In genomic region chr3:38116071-38116787, GRCm38 (mm10) we compare ENCODE assay signal across 10 mouse cellular contexts.
DNase-seq lines count a peak whose midpoint lies in the region; ATAC-seq and TF ChIP-seq lines count a peak whose summit lies in the region.
"Had no signal": no experiment of that assay in that cellular context is flagged by ENCODE, and none has a peak within 500 bp of the region (broad histone marks: within the 10 kb centered on the region; RNA-seq: fewer than 3 reads in every experiment).

No protein-coding gene starts in this region.

- DNase-seq in embryo, embryonic 11 days: peak; percentile 5
- DNase-seq in embryo, embryonic 9.5 days (ENCODE audit: extremely low spot score): no peak
- DNase-seq in lung, postnatal 0 days (ENCODE audit: low spot score): peak; percentile 72
- DNase-seq in lung, adult 18-20 months: no peak
- peak; percentile 27 to 73 for DNase-seq in kidney, adult 8-10 months
- peak; percentile 30 for DNase-seq in splenic B cell, adult 2 months (ENCODE audit: low read depth, low spot score)
- DNase-seq in left cerebral cortex, adult 9 months (ENCODE audit: low spot score in 2 of 2): no peak
- DNase-seq in left cerebral cortex, adult 11 months (ENCODE audit: low spot score): no peak
- DNase-seq: cerebellum, adult 9-11 months had no signal

- H3K4me1 ChIP-seq in lung, postnatal 0 days (ENCODE audit: insufficient read depth, low read depth, low read length): peaks cover 3% of the 10 kb centered on the region; the same call in 1 of the 2 replicates
- H3K4me1 ChIP-seq: forebrain, embryonic 13.5 days had no signal

- 5% methylated on average over 7 of the region's 7 CpGs for WGBS in lung, postnatal 0 days

- peak; percentile 62 for ATAC-seq in lung, postnatal 0 days
- ATAC-seq: forebrain, embryonic 13.5 days had no signal

- TF ChIP-seq EP300 in lung, postnatal 0 days (IDR thresholded peaks at IDR 0.05): peak; percentile 70

- H3K4me3 ChIP-seq in lung, postnatal 0 days (ENCODE audit: low read depth, low read length): no peak overlapping the region
- H3K4me3 ChIP-seq: forebrain, embryonic 13.5 days had no signal

- H3K27ac ChIP-seq in lung, postnatal 0 days (ENCODE audit: low read length): 0 out of 2 replicates have a peak overlapping the region, but pooled peaks have one; percentile 32
- H3K27ac ChIP-seq: forebrain, embryonic 13.5 days had no signal

- H3K4me2 ChIP-seq in lung, postnatal 0 days (replicated peaks; ENCODE audit: low read depth, low read length): no peak overlapping the region
- H3K4me2 ChIP-seq: forebrain, embryonic 13.5 days had no signal

- TF ChIP-seq CTCF in lung, postnatal 0 days (IDR thresholded peaks at IDR 0.05): peak; percentile 68

- no peak overlapping the region for H3K9ac ChIP-seq in lung, postnatal 0 days (replicated peaks; ENCODE audit: low read depth)
- H3K9ac ChIP-seq: forebrain, embryonic 13.5 days had no signal

- H3K36me3 ChIP-seq in lung, postnatal 0 days (ENCODE audit: insufficient read depth, low read length): no peaks in the 10 kb centered on the region
- H3K36me3 ChIP-seq in splenic B cell, adult 2 months (ENCODE audit: control insufficient read depth, insufficient read depth, low read length, poor library complexity, severe bottlenecking): no peaks in the 10 kb centered on the region

- no peaks in the 10 kb centered on the region for H3K27me3 ChIP-seq in lung, postnatal 0 days (replicated peaks; ENCODE audit: insufficient read depth, low read length)
- H3K27me3 ChIP-seq in splenic B cell, adult 2 months (ENCODE audit: control insufficient read depth, insufficient read depth, low read length, poor library complexity, severe bottlenecking): no peaks in the 10 kb centered on the region
- H3K27me3 ChIP-seq: forebrain, embryonic 13.5 days had no signal

- no peaks in the 10 kb centered on the region for H3K9me3 ChIP-seq in lung, postnatal 0 days (ENCODE audit: low read length)
- H3K9me3 ChIP-seq: forebrain, embryonic 13.5 days had no signal

Comparison
In these comparisons a context has a peak if more than half of its experiments do, and no peak if none do; other contexts are left out.
1. DNase-seq: peak in embryo, embryonic 11 days (single experiment), lung, postnatal 0 days (single experiment), kidney, adult 8-10 months (2 of 2) and splenic B cell, adult 2 months (single experiment); none in embryo, embryonic 9.5 days (single experiment), lung, adult 18-20 months (0 of 2), left cerebral cortex, adult 9 months (0 of 2) and left cerebral cortex, adult 11 months (single experiment).